8 mouse cellular contexts compared by ENCODE assay signal in the genomic region with DNA sequence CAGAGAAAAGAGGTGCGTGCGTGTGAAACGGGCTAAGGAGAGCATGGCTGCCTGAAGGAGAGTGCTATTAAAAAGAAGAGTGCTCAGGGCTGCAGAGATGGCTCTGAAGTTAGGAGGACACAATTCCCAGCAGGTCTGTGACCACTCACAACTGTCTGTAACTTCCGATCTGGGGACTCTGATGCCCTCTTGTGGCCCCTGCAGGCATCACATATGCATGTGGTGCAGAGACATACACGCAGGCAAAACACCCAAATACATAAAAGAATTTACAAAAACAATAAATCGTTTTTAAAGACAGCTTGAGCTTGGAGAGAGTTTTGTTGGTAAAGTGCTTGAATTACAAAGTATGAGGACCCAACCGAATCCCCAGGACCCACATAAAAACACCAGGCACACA. TPM values are rescaled to one million over a fixed set of nuclear protein-coding genes. Genes with fewer than 3 reads are reported as not detected.
DNase-seq lines count a peak whose midpoint lies in the region; ATAC-seq lines count a peak whose summit lies in the region.

No protein-coding gene starts in this region.

- H3K27me3 ChIP-seq in forebrain, embryonic 11.5 days (ENCODE audit: control insufficient read depth, insufficient read depth, low read length): peaks cover 7% of the 10 kb centered on the region
- H3K27me3 ChIP-seq in forebrain, embryonic 15.5 days: no peaks in the 10 kb centered on the region
- peaks cover 34% of the 10 kb centered on the region for H3K27me3 ChIP-seq in midbrain, embryonic 10.5 days (ENCODE audit: low read depth, poor library complexity, severe bottlenecking)
- H3K27me3 ChIP-seq in midbrain, embryonic 15.5 days (replicated peaks): no peaks in the 10 kb centered on the region

- 26% methylated on average over 7 of the region's 7 CpGs for whole genome bisulfite sequencing in forebrain, embryonic 11.5 days
- 32% methylated on average over 7 of the region's 7 CpGs for WGBS in forebrain, embryonic 15.5 days
- WGBS in midbrain, embryonic 10.5 days: 32% methylated on average over 7 of the region's 7 CpGs
- WGBS in midbrain, embryonic 15.5 days: 25% methylated on average over 7 of the region's 7 CpGs

- no peaks in the 10 kb centered on the region for H3K36me3 ChIP-seq in forebrain, embryonic 11.5 days (ENCODE audit: control insufficient read depth, insufficient read depth, low read length)
- no peaks in the 10 kb centered on the region for H3K36me3 ChIP-seq in forebrain, embryonic 15.5 days
- no peaks in the 10 kb centered on the region for H3K36me3 ChIP-seq in midbrain, embryonic 10.5 days
- no peaks in the 10 kb centered on the region for H3K36me3 ChIP-seq in midbrain, embryonic 15.5 days (replicated peaks)

- intact Hi-C loops in gastrocnemius, postnatal 36 days (cut with DNase I): no loop called here

- no peak overlapping the region for H3K9ac ChIP-seq in forebrain, embryonic 11.5 days (ENCODE audit: low read length)
- H3K9ac ChIP-seq in forebrain, embryonic 15.5 days (replicated peaks): no peak overlapping the region
- no peak overlapping the region for H3K9ac ChIP-seq in midbrain, embryonic 15.5 days

- peak; percentile 73 for DNase-seq in forebrain, embryonic 11.5 days (ENCODE audit: low spot score)
- DNase-seq in midbrain, embryonic 10.5 days (ENCODE audit: low spot score): peak; percentile 68
- DNase-seq in gastrocnemius, postnatal 36 days: peak; percentile 30 to 46
- DNase-seq in urinary bladder, postnatal 36 days (ENCODE audit: low spot score in 2 of 2): no peak

- H3K4me3 ChIP-seq in forebrain, embryonic 11.5 days (ENCODE audit: low read depth, low read length): no peak overlapping the region
- no peak overlapping the region for H3K4me3 ChIP-seq in forebrain, embryonic 15.5 days
- no peak overlapping the region for H3K4me3 ChIP-seq in midbrain, embryonic 10.5 days
- H3K4me3 ChIP-seq in midbrain, embryonic 15.5 days: no peak overlapping the region

- H3K4me1 ChIP-seq in forebrain, embryonic 11.5 days (replicated peaks; ENCODE audit: control insufficient read depth, insufficient read depth, low read length): no peaks in the 10 kb centered on the region
- H3K4me1 ChIP-seq in forebrain, embryonic 15.5 days: peaks cover 16% of the 10 kb centered on the region
- H3K4me1 ChIP-seq in midbrain, embryonic 10.5 days: peaks cover 11% of the 10 kb centered on the region
- H3K4me1 ChIP-seq in midbrain, embryonic 15.5 days: peaks cover 9% of the 10 kb centered on the region; the same call in 1 of the 2 replicates

- no peak overlapping the region for H3K27ac ChIP-seq in forebrain, embryonic 11.5 days (ENCODE audit: low read depth, low read length)
- H3K27ac ChIP-seq in forebrain, embryonic 15.5 days (replicated peaks): no peak overlapping the region
- no peak overlapping the region for H3K27ac ChIP-seq in midbrain, embryonic 10.5 days (replicated peaks)
- no peak overlapping the region for H3K27ac ChIP-seq in midbrain, embryonic 15.5 days

- H3K4me2 ChIP-seq in forebrain, embryonic 11.5 days (ENCODE audit: low read depth, low read length, severe bottlenecking): no peak overlapping the region
- H3K4me2 ChIP-seq in forebrain, embryonic 15.5 days (replicated peaks): no peak overlapping the region
- H3K4me2 ChIP-seq in midbrain, embryonic 15.5 days: no peak overlapping the region

- no peaks in the 10 kb centered on the region for H3K9me3 ChIP-seq in forebrain, embryonic 11.5 days (ENCODE audit: control insufficient read depth, low read length)
- H3K9me3 ChIP-seq in forebrain, embryonic 15.5 days: no peaks in the 10 kb centered on the region
- no peaks in the 10 kb centered on the region for H3K9me3 ChIP-seq in midbrain, embryonic 10.5 days (replicated peaks)
- no peaks in the 10 kb centered on the region for H3K9me3 ChIP-seq in midbrain, embryonic 15.5 days

- ATAC-seq in forebrain, embryonic 11.5 days (replicated peaks; ENCODE audit: low FRiP score): no peak
- ATAC-seq in forebrain, embryonic 15.5 days (replicated peaks): no peak
- no peak for ATAC-seq in midbrain, embryonic 15.5 days (replicated peaks)
- peak; percentile 30 for ATAC-seq in activated CD4-positive, CD25-positive, alpha-beta regulatory T cell, adult 4 months
- peak; percentile 66 for ATAC-seq in megakaryocyte-erythroid progenitor cell, adult 5-6 weeks (replicated peaks; ENCODE audit: low FRiP score, low TSS enrichment, poor library complexity, severe bottlenecking)

RNA-seq across cellular contexts. Expression of a gene that starts 3.1 kb away (rescaled TPM):
- 12.6 and 15.2 TPM in 2 replicates for polyA plus RNA-seq in forebrain, embryonic 11.5 days (2014; fragmentation: Nextera tagmentation; extraction: Ambion mirVana)
- polyA plus RNA-seq in forebrain, embryonic 15.5 days (2015; fragmentation: Nextera tagmentation; extraction: Ambion mirVana): 24.0 and 27.0 TPM in 2 replicates
- 3.3 and 4.3 TPM in 2 replicates for polyA plus RNA-seq in midbrain, embryonic 10.5 days (2016; fragmentation: Nextera tagmentation; extraction: Ambion mirVana)
- polyA plus RNA-seq in midbrain, embryonic 15.5 days (2015; fragmentation: Nextera tagmentation; extraction: Ambion mirVana): 51.0 and 53.7 TPM in 2 replicates
- polyA plus RNA-seq in activated CD4-positive, CD25-positive, alpha-beta regulatory T cell, adult 4 months (2017; shearing (Covaris generic)): 1 to 10 TPM; 2.3 to 2.5 TPM
- 10 to 100 TPM; 11.2 to 12.3 TPM for total RNA-seq in gastrocnemius, postnatal 36 days (2021)
- 0.07 and 2.0 TPM in 2 replicates for total RNA-seq in megakaryocyte-erythroid progenitor cell, adult 5-6 weeks (2014; fragmentation: Nextera tagmentation)
- total RNA-seq in megakaryocyte-erythroid progenitor cell, adult 5-6 weeks (2017): 0.11 and 20.5 TPM in 2 replicates

RNA-seq across cellular contexts. Expression of a gene that starts 38.5 kb away (rescaled TPM):
- polyA plus RNA-seq in forebrain, embryonic 11.5 days (2014; fragmentation: Nextera tagmentation; extraction: Ambion mirVana): 4.4 and 5.3 TPM in 2 replicates
- polyA plus RNA-seq in forebrain, embryonic 15.5 days (2015; fragmentation: Nextera tagmentation; extraction: Ambion mirVana): 0.98 TPM in 2 replicates
- 8.2 and 9.2 TPM in 2 replicates for polyA plus RNA-seq in midbrain, embryonic 10.5 days (2016; fragmentation: Nextera tagmentation; extraction: Ambion mirVana)
- 1.9 and 2.5 TPM in 2 replicates for polyA plus RNA-seq in midbrain, embryonic 15.5 days (2015; fragmentation: Nextera tagmentation; extraction: Ambion mirVana)
- polyA plus RNA-seq in activated CD4-positive, CD25-positive, alpha-beta regulatory T cell, adult 4 months (2017; shearing (Covaris generic)): 1 to 10 TPM; 2.2 to 2.6 TPM
- 1 to 10 TPM in 1 of 2 experiments, under 1 TPM in 1; 0.79 to 1.1 TPM for total RNA-seq in gastrocnemius, postnatal 36 days (2021)
- total RNA-seq in megakaryocyte-erythroid progenitor cell, adult 5-6 weeks (2014; fragmentation: Nextera tagmentation): 0.33 and 0.67 TPM in 2 replicates
- total RNA-seq in megakaryocyte-erythroid progenitor cell, adult 5-6 weeks (2017): 0.11 and 6.8 TPM in 2 replicates

RNA-seq across cellular contexts. Expression of a gene that starts 42.5 kb away (rescaled TPM):
- 99.4 and 123 TPM in 2 replicates for polyA plus RNA-seq in forebrain, embryonic 11.5 days (2014; fragmentation: Nextera tagmentation; extraction: Ambion mirVana)
- 79.1 and 147 TPM in 2 replicates for polyA plus RNA-seq in forebrain, embryonic 15.5 days (2015; fragmentation: Nextera tagmentation; extraction: Ambion mirVana)
- 44.5 and 46.2 TPM in 2 replicates for polyA plus RNA-seq in midbrain, embryonic 10.5 days (2016; fragmentation: Nextera tagmentation; extraction: Ambion mirVana)
- polyA plus RNA-seq in midbrain, embryonic 15.5 days (2015; fragmentation: Nextera tagmentation; extraction: Ambion mirVana): 139 and 162 TPM in 2 replicates
- 10 to 100 TPM; 17.3 to 23.5 TPM for polyA plus RNA-seq in activated CD4-positive, CD25-positive, alpha-beta regulatory T cell, adult 4 months (2017; shearing (Covaris generic))
- 10 to 100 TPM; 49.9 to 55.7 TPM for total RNA-seq in gastrocnemius, postnatal 36 days (2021)
- 101 and 119 TPM in 2 replicates for total RNA-seq in megakaryocyte-erythroid progenitor cell, adult 5-6 weeks (2014; fragmentation: Nextera tagmentation)
- total RNA-seq in megakaryocyte-erythroid progenitor cell, adult 5-6 weeks (2017): 42.9 and 71.8 TPM in 2 replicates

RNA-seq across cellular contexts. Expression of a gene that starts 43.3 kb away (rescaled TPM):
- polyA plus RNA-seq in forebrain, embryonic 11.5 days (2014; fragmentation: Nextera tagmentation; extraction: Ambion mirVana): 3.7 and 4.1 TPM in 2 replicates
- 5.3 and 6.2 TPM in 2 replicates for polyA plus RNA-seq in forebrain, embryonic 15.5 days (2015; fragmentation: Nextera tagmentation; extraction: Ambion mirVana)
- polyA plus RNA-seq in midbrain, embryonic 10.5 days (2016; fragmentation: Nextera tagmentation; extraction: Ambion mirVana): 3.7 and 5.7 TPM in 2 replicates
- 7.3 and 8.6 TPM in 2 replicates for polyA plus RNA-seq in midbrain, embryonic 15.5 days (2015; fragmentation: Nextera tagmentation; extraction: Ambion mirVana)
- 1 to 10 TPM in 1 of 2 experiments, under 1 TPM in 1; 0.50 to 4.7 TPM for polyA plus RNA-seq in activated CD4-positive, CD25-positive, alpha-beta regulatory T cell, adult 4 months (2017; shearing (Covaris generic))
- 1 to 10 TPM; 2.3 to 3.0 TPM for total RNA-seq in gastrocnemius, postnatal 36 days (2021)
- 1.2 TPM in 1 of 2 replicates, not detected in the other for total RNA-seq in megakaryocyte-erythroid progenitor cell, adult 5-6 weeks (2014; fragmentation: Nextera tagmentation)
- total RNA-seq in megakaryocyte-erythroid progenitor cell, adult 5-6 weeks (2017): 0.14 and 0.46 TPM in 2 replicates

Comparison
In these comparisons a context has a peak if more than half of its experiments do, and no peak if none do; other contexts are left out.
1. ATAC-seq: peak in activated CD4-positive, CD25-positive, alpha-beta regulatory T cell, adult 4 months (single experiment) and megakaryocyte-erythroid progenitor cell, adult 5-6 weeks (single experiment); none in forebrain, embryonic 11.5 days (single experiment), forebrain, embryonic 15.5 days (single experiment) and midbrain, embryonic 15.5 days (single experiment).
2. DNase-seq: peak in forebrain, embryonic 11.5 days (single experiment), midbrain, embryonic 10.5 days (single experiment) and gastrocnemius, postnatal 36 days (2 of 2); none in urinary bladder, postnatal 36 days (0 of 2).